Mouse (Mus musculus) heart, embryonic 12.5 days (tissue): Measurements from ENCODE around the gene Ptprn2. TPM values are rescaled to one million over a fixed set of nuclear protein-coding genes. Genes with fewer than 3 reads are reported as not detected.

Source experiments
- ATAC-seq: fragments of 200-750 bp; cut with Nextera tagmentation; 2 replicates; pipeline ENCODE4 v1.8.0; 2017; ENCODE audit warnings: moderate TSS enrichment, moderate library complexity; ENCODE audit not compliant: insufficient number of reproducible peaks, low FRiP score
- H3K27ac ChIP-seq: fragments of 300-500 bp; sonication (generic); 2 replicates; pipeline ENCODE4 v1.5.1; 2016; ENCODE audit warnings: mild to moderate bottlenecking, moderate library complexity; ENCODE audit not compliant: poor library complexity, severe bottlenecking
- H3K27me3 ChIP-seq: fragments of 300-500 bp; sonication (generic); replicated peaks from 2 replicates; pipeline ENCODE4 v1.6.1; 2016; ENCODE audit warnings: mild to moderate bottlenecking, moderate library complexity
- H3K36me3 ChIP-seq: fragments of 300-500 bp; sonication (generic); 2 replicates; pipeline ENCODE4 v1.6.1; 2016; ENCODE audit warnings: mild to moderate bottlenecking, moderate library complexity
- H3K4me1 ChIP-seq: fragments of 300-500 bp; sonication (generic); replicated peaks from 2 replicates; pipeline ENCODE4 v1.6.1; 2016; ENCODE audit warnings: mild to moderate bottlenecking
- H3K4me2 ChIP-seq: fragments of 300-500 bp; sonication (generic); 2 replicates; pipeline ENCODE4 v1.6.1; 2016; ENCODE audit warnings: mild to moderate bottlenecking, moderate library complexity
- H3K4me3 ChIP-seq: fragments of 300-500 bp; sonication (generic); 2 replicates; pipeline ENCODE4 v1.5.1; 2016; ENCODE audit warnings: mild to moderate bottlenecking
- H3K9ac ChIP-seq: fragments of 300-500 bp; sonication (generic); 2 replicates; pipeline ENCODE4 v1.6.1; 2016; ENCODE audit warnings: mild to moderate bottlenecking, moderate library complexity
- H3K9me3 ChIP-seq: fragments of 300-500 bp; sonication (generic); replicated peaks from 2 replicates; pipeline ENCODE4 v1.6.1; 2016; ENCODE audit warnings: mild to moderate bottlenecking, moderate library complexity
- WGBS: fragments of 180-500 bp; shearing (Covaris S2); methylation state at CpG from one replicate; pipeline ENCODE4 v1.1.7; 2016; 5-methylcytosine and 5-hydroxymethylcytosine counted together
- polyA plus RNA-seq: library from polyadenylated mRNA; unstranded; fragments of >200 nt; fragmentation: Nextera tagmentation; extraction: Ambion mirVana; gene quantifications from 2 replicates; pipeline ENCODE4 v1.2.1, GENCODE M21; 2016

The Ptprn2 gene
- polyA plus RNA-seq, 1 experiment from 2014 or later: 0.05 TPM

- no peaks in the 10 kb centered on the region for H3K27me3 ChIP-seq
- no peak overlapping the region for H3K4me2 ChIP-seq
- H3K9ac ChIP-seq: no peak overlapping the region
- H3K9me3 ChIP-seq: no peaks in the 10 kb centered on the region
- no peak overlapping the region for H3K4me3 ChIP-seq
- no peak overlapping the region for H3K27ac ChIP-seq
- ATAC-seq: no peak
- H3K36me3 ChIP-seq: no peaks in the 10 kb centered on the region
- H3K4me1 ChIP-seq: no peaks in the 10 kb centered on the region
- WGBS: 90% methylated on average over 1 of the region's 1 CpGs
Measured at GRCm38 (mm10) chr12:116780419-116780818, 294.9 kb downstream of the Ptprn2 start.

- no peak for ATAC-seq
- H3K9me3 ChIP-seq: no peaks in the 10 kb centered on the region
- H3K36me3 ChIP-seq: no peaks in the 10 kb centered on the region
- no peak overlapping the region for H3K27ac ChIP-seq
- H3K4me2 ChIP-seq: no peak overlapping the region
- no peaks in the 10 kb centered on the region for H3K4me1 ChIP-seq
- no peak overlapping the region for H3K9ac ChIP-seq
- H3K27me3 ChIP-seq: no peaks in the 10 kb centered on the region
- WGBS: 86% methylated on average over 3 of the region's 3 CpGs
- no peak overlapping the region for H3K4me3 ChIP-seq
Measured at GRCm38 (mm10) chr12:116785731-116786130, 300.2 kb downstream of the Ptprn2 start.

DNA sequence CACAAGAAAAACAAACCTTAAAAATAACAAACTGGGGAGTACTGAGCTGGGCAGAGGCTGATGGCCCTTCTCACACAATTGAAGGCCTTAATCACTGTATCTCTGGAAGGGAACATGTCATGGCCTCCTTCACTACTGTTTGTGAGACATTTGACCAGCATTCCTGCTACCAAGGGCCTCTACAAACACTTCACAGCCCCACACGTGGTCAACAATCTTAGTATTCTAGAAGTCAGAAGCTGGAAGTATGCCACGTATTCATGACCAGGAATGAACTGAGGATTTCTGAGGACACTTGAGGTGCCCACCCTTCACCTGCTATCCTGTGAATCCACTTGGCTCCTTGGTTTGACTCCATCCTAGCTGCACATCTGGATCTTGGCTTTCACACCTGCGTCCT lies 302.8 kb downstream of the Ptprn2 start:
- Histone ChIP-seq H3K27ac (no peak overlapping the region), H3K4me3 (no peak overlapping the region), H3K36me3 (no peaks in the 10 kb centered on the region), H3K9me3 (no peaks in the 10 kb centered on the region), H3K27me3 (no peaks in the 10 kb centered on the region), H3K4me2 (no peak overlapping the region), H3K4me1 (no peaks in the 10 kb centered on the region), H3K9ac (no peak overlapping the region)
- no peak for ATAC-seq
- 74% methylated on average over 3 of the region's 3 CpGs for whole genome bisulfite sequencing

DNA sequence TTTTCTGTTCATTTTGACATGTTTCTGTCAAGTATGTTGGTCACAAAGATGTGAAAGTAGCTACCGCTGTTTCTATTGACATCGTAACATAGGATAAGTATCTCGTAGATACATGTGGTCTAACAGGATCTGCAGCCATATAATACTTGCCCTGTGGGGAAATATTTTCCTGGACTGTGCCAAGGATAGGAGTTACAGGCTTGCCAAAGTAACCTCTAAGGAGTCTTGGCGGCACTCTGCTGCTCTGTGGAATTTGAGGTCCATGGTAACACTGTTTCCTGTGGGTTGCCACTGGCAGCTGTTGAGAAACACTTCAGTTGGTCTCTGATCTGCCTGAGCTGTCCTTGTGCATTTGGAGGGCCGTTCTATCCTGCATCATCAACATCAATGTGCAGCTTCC lies 317.8 kb downstream of the Ptprn2 start:
- no peak for ATAC-seq

GRCm38 (mm10) chr12:116804712-116805111 lies 319.2 kb downstream of the Ptprn2 start:
- no peak overlapping the region for H3K4me3 ChIP-seq
- 60% methylated on average over 2 of the region's 2 CpGs for WGBS
- no peak overlapping the region for H3K9ac ChIP-seq
- no peak overlapping the region for H3K4me2 ChIP-seq
- no peaks in the 10 kb centered on the region for H3K9me3 ChIP-seq
- ATAC-seq: no peak
- H3K27me3 ChIP-seq: no peaks in the 10 kb centered on the region
- no peak overlapping the region for H3K27ac ChIP-seq
- no peaks in the 10 kb centered on the region for H3K36me3 ChIP-seq
- H3K4me1 ChIP-seq: no peaks in the 10 kb centered on the region

More for the DNA sequence above, 317.8 kb downstream of the Ptprn2 start:
- 81% methylated on average over 5 of the region's 5 CpGs for WGBS
- H3K27ac ChIP-seq: no peak overlapping the region
- no peaks in the 10 kb centered on the region for H3K9me3 ChIP-seq
- H3K27me3 ChIP-seq: no peaks in the 10 kb centered on the region
- no peaks in the 10 kb centered on the region for H3K4me1 ChIP-seq
- H3K9ac ChIP-seq: no peak overlapping the region
- no peak overlapping the region for H3K4me3 ChIP-seq
- no peak overlapping the region for H3K4me2 ChIP-seq
- no peaks in the 10 kb centered on the region for H3K36me3 ChIP-seq

GRCm38 (mm10) chr12:116805129-116805809 lies 319.7 kb downstream of the Ptprn2 start:
- Histone ChIP-seq H3K4me2 (no peak overlapping the region), H3K27ac (no peak overlapping the region), H3K4me3 (no peak overlapping the region), H3K4me1 (no peaks in the 10 kb centered on the region), H3K9me3 (no peaks in the 10 kb centered on the region), H3K27me3 (no peaks in the 10 kb centered on the region), H3K36me3 (no peaks in the 10 kb centered on the region), H3K9ac (no peak overlapping the region)
- whole genome bisulfite sequencing: 23% methylated on average over 2 of the region's 2 CpGs
- ATAC-seq: no peak

- H3K4me3 ChIP-seq: no peak overlapping the region
- no peak for ATAC-seq
- H3K4me1 ChIP-seq: no peaks in the 10 kb centered on the region
- WGBS: 72% methylated on average over 2 of the region's 2 CpGs
- no peak overlapping the region for H3K4me2 ChIP-seq
- no peaks in the 10 kb centered on the region for H3K9me3 ChIP-seq
- H3K27ac ChIP-seq: no peak overlapping the region
- no peak overlapping the region for H3K9ac ChIP-seq
- H3K27me3 ChIP-seq: no peaks in the 10 kb centered on the region
- no peaks in the 10 kb centered on the region for H3K36me3 ChIP-seq
Measured at GRCm38 (mm10) chr12:116806089-116806488, 320.6 kb downstream of the Ptprn2 start.

DNA sequence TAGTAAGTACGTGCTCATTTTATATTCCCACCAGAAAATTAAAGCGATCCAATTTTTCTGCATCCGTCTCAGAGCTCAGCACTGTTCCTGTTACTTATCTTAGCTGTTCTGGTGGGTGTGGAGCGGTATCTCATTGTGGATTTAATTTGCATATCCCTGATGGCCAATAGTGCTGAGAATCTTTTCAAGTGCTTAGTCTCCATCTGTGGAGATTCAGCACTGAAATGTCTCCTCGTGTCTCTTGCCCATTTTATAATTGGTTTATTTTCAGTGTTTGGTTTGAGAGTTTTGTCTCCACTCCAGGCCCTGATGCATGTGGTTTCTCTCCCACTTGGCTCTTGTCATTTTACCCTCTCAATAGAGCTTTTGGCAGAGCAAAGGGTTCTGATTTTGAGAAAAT lies 327.5 kb downstream of the Ptprn2 start:
- Histone ChIP-seq H3K27ac (no peak overlapping the region), H3K27me3 (no peaks in the 10 kb centered on the region), H3K36me3 (no peaks in the 10 kb centered on the region), H3K9me3 (no peaks in the 10 kb centered on the region), H3K4me1 (no peaks in the 10 kb centered on the region), H3K4me2 (no peak overlapping the region), H3K9ac (no peak overlapping the region), H3K4me3 (no peak overlapping the region)
- WGBS: 81% methylated on average over 5 of the region's 5 CpGs
- no peak for ATAC-seq

DNA sequence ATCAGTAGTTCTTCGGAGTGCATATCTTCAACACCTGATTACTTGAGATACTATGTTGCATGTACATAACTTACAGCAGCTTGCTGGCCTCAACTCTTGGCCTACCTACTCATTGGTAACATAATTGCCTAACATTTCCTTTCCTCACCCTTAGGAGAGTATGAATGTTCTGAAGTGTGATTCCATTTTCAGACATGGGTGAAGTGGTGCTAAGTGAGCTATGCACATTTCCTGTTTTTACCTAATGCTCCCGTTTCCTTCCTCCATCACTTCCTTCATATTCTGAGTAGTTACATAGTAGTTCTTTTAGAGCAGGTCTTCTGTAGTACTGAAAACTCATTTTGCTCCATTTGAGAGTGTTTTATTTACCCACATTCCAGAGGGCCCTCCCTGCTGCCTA lies 334.3 kb downstream of the Ptprn2 start:
- Histone ChIP-seq H3K4me2 (no peak overlapping the region), H3K4me3 (no peak overlapping the region), H3K27me3 (no peaks in the 10 kb centered on the region), H3K27ac (no peak overlapping the region), H3K9me3 (no peaks in the 10 kb centered on the region), H3K9ac (no peak overlapping the region), H3K4me1 (no peaks in the 10 kb centered on the region), H3K36me3 (no peaks in the 10 kb centered on the region)
- ATAC-seq: no peak
- WGBS: 54% methylated on average over 2 of the region's 2 CpGs

DNA sequence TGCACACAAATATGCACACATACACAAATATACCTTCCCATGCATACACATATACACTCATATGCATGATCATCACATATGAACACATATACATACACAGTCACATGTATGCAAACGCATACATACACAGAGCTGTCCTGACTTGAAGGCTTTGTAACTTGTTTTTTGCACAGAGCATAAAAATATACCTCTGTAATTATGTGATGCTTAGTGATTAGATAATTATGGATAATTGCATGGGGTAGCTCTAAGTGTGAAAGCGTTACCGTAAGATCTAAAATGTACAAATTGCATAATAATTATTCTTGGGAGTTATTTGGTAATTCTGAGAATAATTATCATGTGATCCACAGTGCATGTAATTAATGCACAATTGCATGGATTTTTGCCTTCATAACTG lies 337.8 kb downstream of the Ptprn2 start:
- no peaks in the 10 kb centered on the region for H3K4me1 ChIP-seq
- H3K27ac ChIP-seq: no peak overlapping the region
- no peak overlapping the region for H3K9ac ChIP-seq
- ATAC-seq: no peak
- H3K9me3 ChIP-seq: no peaks in the 10 kb centered on the region
- H3K27me3 ChIP-seq: no peaks in the 10 kb centered on the region
- no peak overlapping the region for H3K4me2 ChIP-seq
- no peak overlapping the region for H3K4me3 ChIP-seq
- 85% methylated on average over 3 of the region's 3 CpGs for WGBS
- no peaks in the 10 kb centered on the region for H3K36me3 ChIP-seq

DNA sequence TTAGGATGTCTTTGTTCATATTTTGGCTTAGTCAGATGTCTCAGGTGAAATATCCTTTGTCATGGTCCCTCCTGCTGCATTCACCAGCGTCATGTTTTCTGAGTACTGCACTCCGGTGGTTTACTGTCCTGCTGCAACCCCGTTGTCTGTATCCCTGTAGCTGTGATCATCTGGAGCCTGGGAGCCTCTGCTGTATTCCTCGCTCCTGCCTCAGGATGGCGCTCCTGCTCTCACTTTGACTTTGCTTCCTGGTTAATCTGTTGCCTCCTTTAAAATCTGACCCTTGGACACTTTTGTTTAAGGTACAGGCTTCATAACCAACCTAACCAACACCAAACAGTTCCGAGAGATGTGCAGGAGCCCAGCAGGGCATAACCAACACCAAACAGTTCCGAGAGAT lies 342.2 kb downstream of the Ptprn2 start:
- no peak overlapping the region for H3K27ac ChIP-seq
- ATAC-seq: no peak
- no peak overlapping the region for H3K4me2 ChIP-seq

DNA sequence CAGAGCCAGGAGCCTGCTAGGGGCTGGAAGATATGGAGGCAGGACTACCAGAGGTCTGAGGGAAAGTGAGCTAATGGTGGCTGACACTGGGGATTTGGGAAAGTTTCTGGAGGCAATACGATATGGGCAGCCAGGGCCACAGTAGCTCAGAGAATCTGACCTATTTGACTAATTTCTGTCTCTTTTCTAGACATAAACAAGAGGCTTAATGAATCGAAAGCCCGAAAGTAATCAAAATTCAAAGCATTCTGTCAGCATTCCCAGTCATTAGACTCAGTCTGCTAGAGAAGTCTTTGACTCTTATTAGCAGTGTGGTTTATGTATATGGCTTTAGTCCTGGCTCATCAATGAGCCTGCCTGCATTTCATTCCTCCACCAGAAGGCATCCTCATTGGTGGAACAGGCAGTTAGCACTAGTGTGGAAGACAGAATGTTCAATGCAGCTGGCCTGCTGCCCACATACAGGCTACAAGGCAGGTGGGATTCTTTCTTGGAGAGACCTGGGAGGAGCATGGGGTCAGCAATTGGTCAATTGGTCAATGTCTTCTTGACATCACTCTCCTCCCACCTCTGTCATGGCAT lies 353.2 kb downstream of the Ptprn2 start:
- Histone ChIP-seq H3K4me3 (no peak overlapping the region), H3K27ac (no peak overlapping the region), H3K4me1 (peaks cover 3% of the 10 kb centered on the region; the same call in 1 of the 2 replicates), H3K36me3 (no peaks in the 10 kb centered on the region), H3K9me3 (no peaks in the 10 kb centered on the region; the same call in 1 of the 2 replicates), H3K9ac (no peak overlapping the region), H3K4me2 (no peak overlapping the region), H3K27me3 (no peaks in the 10 kb centered on the region)
- ATAC-seq: no peak
- 79% methylated on average over 3 of the region's 3 CpGs for WGBS

More for the DNA sequence above, 342.2 kb downstream of the Ptprn2 start:
- Histone ChIP-seq H3K4me3 (no peak overlapping the region), H3K4me1 (no peaks in the 10 kb centered on the region), H3K27me3 (no peaks in the 10 kb centered on the region), H3K9me3 (no peaks in the 10 kb centered on the region), H3K9ac (no peak overlapping the region), H3K36me3 (no peaks in the 10 kb centered on the region)
- 39% methylated on average over 7 of the region's 7 CpGs for WGBS
